Mouse (Mus musculus) heart, postnatal 0 days (tissue): ENCODE measurements around the gene Cyp4v3. TPM values are rescaled to one million over a fixed set of nuclear protein-coding genes. Genes with fewer than 3 reads are reported as not detected.
"Not testable (repeated sequence)": the region's sequence is repeated elsewhere in the genome, so short reads cannot be mapped to it uniquely, and the experiment has no call there.

Experiments used
- ATAC-seq: fragments of 200-750 bp; cut with Nextera tagmentation; 2 replicates; pipeline ENCODE4 v1.8.0; 2017; ENCODE audit warnings: low read depth, moderate number of reproducible peaks, moderate library complexity; ENCODE audit not compliant: insufficient read depth
- DNase-seq: peaks from one replicate; pipeline ENCODE4 v3.0.0-alpha.2; 2016; ENCODE audit warnings: low spot score
- H3K27ac ChIP-seq: fragments of 300-500 bp; sonication (generic); 2 replicates; pipeline ENCODE4 v1.5.1; 2014; ENCODE audit warnings: low read depth, mild to moderate bottlenecking
- H3K27me3 ChIP-seq: fragments of 300-500 bp; sonication (generic); 2 replicates; pipeline ENCODE4 v1.6.1; 2014; ENCODE audit warnings: low read length, mixed read lengths; ENCODE audit not compliant: control insufficient read depth, insufficient read depth
- H3K36me3 ChIP-seq: fragments of 300-500 bp; sonication (generic); replicated peaks from 2 replicates; pipeline ENCODE4 v1.6.1; 2014; ENCODE audit warnings: low read length, mixed read lengths; ENCODE audit not compliant: control insufficient read depth, insufficient read depth
- H3K4me1 ChIP-seq: fragments of 300-500 bp; sonication (generic); 2 replicates; pipeline ENCODE4 v1.6.1; 2014; ENCODE audit warnings: antibody characterized with exemption; ENCODE audit not compliant: control insufficient read depth, insufficient read depth
- H3K4me2 ChIP-seq: fragments of 300-500 bp; sonication (generic); 2 replicates; pipeline ENCODE4 v1.6.1; 2014; ENCODE audit warnings: low read depth, mild to moderate bottlenecking, low read length, moderate library complexity
- H3K4me3 ChIP-seq: fragments of 300-500 bp; sonication (generic); 2 replicates; pipeline ENCODE4 v1.5.1; 2014; ENCODE audit warnings: low read depth, low read length
- H3K9ac ChIP-seq: fragments of 300-500 bp; sonication (generic); replicated peaks from 2 replicates; pipeline ENCODE4 v1.6.1; 2014; ENCODE audit warnings: low read depth, low read length, mixed read lengths
- H3K9me3 ChIP-seq: fragments of 300-500 bp; sonication (generic); replicated peaks from 2 replicates; pipeline ENCODE4 v1.6.1; 2016; ENCODE audit warnings: low read length; ENCODE audit not compliant: control insufficient read depth
- CTCF ChIP-seq: IDR thresholded peaks from 2 replicates; pipeline ENCODE4 v1.5.1; 2016; ENCODE audit warnings: antibody characterized with exemption, control low read depth, low read depth
- EP300 ChIP-seq: IDR thresholded peaks from 2 replicates; pipeline ENCODE4 v1.6.1; 2016; ENCODE audit warnings: antibody characterized with exemption, low read depth
- WGBS: fragments of 180-500 bp; shearing (Covaris S2); extraction: QIAGEN DNeasy Blood & Tissue Kit; methylation state at CpG from one replicate; pipeline ENCODE4 v1.1.7; 2014; 5-methylcytosine and 5-hydroxymethylcytosine counted together
- polyA plus RNA-seq: library from polyadenylated mRNA; unstranded; fragments of >200 nt; fragmentation: Nextera tagmentation; extraction: Ambion mirVana; gene quantifications from 2 replicates; pipeline ENCODE4 v1.2.1, GENCODE M21; 2015
- total RNA-seq: library from RNA; depleted of rRNA; stranded (reverse); fragments of >200 nt; gene quantifications from 2 replicates; pipeline ENCODE4 v1.2.3, GENCODE M21; 2014; ENCODE audit warnings: low replicate concordance

Gene Cyp4v3
- total and polyA plus RNA-seq, 2 experiments from 2014 or later: 0.83 to 1.3 TPM

GRCm38 (mm10) chr8:45330856-45331255, 2.2 kb downstream of the Cyp4v3 start:
- WGBS: 70% methylated on average over 3 of the region's 3 CpGs
- no peak overlapping the region for H3K4me2 ChIP-seq
- DNase-seq (no peak), ATAC-seq (no peak)
- no peak overlapping the region for H3K27ac ChIP-seq
- no peaks in the 10 kb centered on the region for H3K36me3 ChIP-seq
- no peaks in the 10 kb centered on the region for H3K27me3 ChIP-seq
- no peaks in the 10 kb centered on the region for H3K4me1 ChIP-seq
- TF ChIP-seq EP300 (no peak), CTCF (no peak)
- no peak overlapping the region for H3K4me3 ChIP-seq
- H3K9ac ChIP-seq: no peak overlapping the region
- H3K9me3 ChIP-seq: no peaks in the 10 kb centered on the region

GRCm38 (mm10) chr8:45329206-45329980, 3.6 kb downstream of the Cyp4v3 start:
- Histone ChIP-seq H3K9ac (no peak overlapping the region), H3K4me1 (no peaks in the 10 kb centered on the region), H3K27ac (no peak overlapping the region), H3K9me3 (no peaks in the 10 kb centered on the region), H3K4me3 (no peak overlapping the region), H3K27me3 (no peaks in the 10 kb centered on the region), H3K4me2 (no peak overlapping the region), H3K36me3 (no peaks in the 10 kb centered on the region)
- no peak for ATAC-seq
- TF ChIP-seq CTCF (no peak), EP300 (no peak)
- 83% methylated on average over 6 of the region's 6 CpGs for WGBS
- no peak for DNase-seq

- DNase-seq, H3K4me2 ChIP-seq, ATAC-seq: not testable (repeated sequence)
Measured at GRCm38 (mm10) chr8:45327076-45327475, 5.9 kb downstream of the Cyp4v3 start.

GRCm38 (mm10) chr8:45324151-45324550, 8.9 kb downstream of the Cyp4v3 start:
- no peaks in the 10 kb centered on the region for H3K27me3 ChIP-seq
- no peak overlapping the region for H3K4me2 ChIP-seq
- no peaks in the 10 kb centered on the region for H3K9me3 ChIP-seq
- no peak overlapping the region for H3K4me3 ChIP-seq
- no peak for TF ChIP-seq EP300
- no peak for TF ChIP-seq CTCF
- no peaks in the 10 kb centered on the region for H3K4me1 ChIP-seq
- no peak overlapping the region for H3K9ac ChIP-seq
- H3K36me3 ChIP-seq: no peaks in the 10 kb centered on the region
- 72% methylated on average over 4 of the region's 4 CpGs for WGBS
- no peak overlapping the region for H3K27ac ChIP-seq
- DNase-seq (no peak), ATAC-seq (no peak)

More at GRCm38 (mm10) chr8:45327076-45327475, 5.9 kb downstream of the Cyp4v3 start:
- H3K9ac ChIP-seq, H3K9me3 ChIP-seq, H3K4me3 ChIP-seq, H3K36me3 ChIP-seq, H3K27me3 ChIP-seq, H3K27ac ChIP-seq, H3K4me1 ChIP-seq: not testable (repeated sequence)

GRCm38 (mm10) chr8:45321365-45321764, 11.7 kb downstream of the Cyp4v3 start:
- H3K27me3 ChIP-seq: no peaks in the 10 kb centered on the region
- no peak overlapping the region for H3K9ac ChIP-seq
- DNase-seq (no peak), ATAC-seq (no peak)
- no peak overlapping the region for H3K4me3 ChIP-seq
- no peaks in the 10 kb centered on the region for H3K36me3 ChIP-seq
- H3K4me1 ChIP-seq: no peaks in the 10 kb centered on the region
- WGBS: 83% methylated on average over 2 of the region's 2 CpGs
- TF ChIP-seq CTCF (no peak), EP300 (no peak)
- H3K9me3 ChIP-seq: no peaks in the 10 kb centered on the region
- no peak overlapping the region for H3K4me2 ChIP-seq
- no peak overlapping the region for H3K27ac ChIP-seq

GRCm38 (mm10) chr8:45320930-45321329, 12.1 kb downstream of the Cyp4v3 start:
- Histone ChIP-seq H3K27ac (no peak overlapping the region), H3K9ac (no peak overlapping the region), H3K4me1 (no peaks in the 10 kb centered on the region), H3K4me3 (no peak overlapping the region), H3K36me3 (no peaks in the 10 kb centered on the region), H3K27me3 (no peaks in the 10 kb centered on the region), H3K4me2 (no peak overlapping the region), H3K9me3 (no peaks in the 10 kb centered on the region)
- DNase-seq (no peak), ATAC-seq (no peak)
- WGBS: 18% methylated on average over 1 of the region's 1 CpGs
- TF ChIP-seq CTCF (no peak), EP300 (no peak)
